Mouse (Mus musculus) layer of hippocampus, postnatal 10 days (tissue): ENCODE results near the gene Grik3. TPM values are rescaled to one million over a fixed set of nuclear protein-coding genes. Genes with fewer than 3 reads are reported as not detected.
A peak's percentile ranks its signal among the peaks of the same experiment; 100 is the strongest.

Source experiments
- DNase-seq, 2 experiments: peaks; one replicate each; pipeline ENCODE4 v3.0.0; 2021; ENCODE audit warnings: low spot score in 2 of 2
- microRNA-seq, 2 experiments: library from miRNA; unstranded; fragments of <30 nt; microRNA quantifications; one replicate each; pipeline ENCODE4 v1.2.0; 2021
- total RNA-seq, 2 experiments: library from RNA; stranded (reverse); gene quantifications; 2 replicates each; pipeline ENCODE4 v1.2.3; 2021

Grik3 gene
- total RNA-seq, 2 experiments from 2014 or later: 32.8 to 34.5 TPM

DNA sequence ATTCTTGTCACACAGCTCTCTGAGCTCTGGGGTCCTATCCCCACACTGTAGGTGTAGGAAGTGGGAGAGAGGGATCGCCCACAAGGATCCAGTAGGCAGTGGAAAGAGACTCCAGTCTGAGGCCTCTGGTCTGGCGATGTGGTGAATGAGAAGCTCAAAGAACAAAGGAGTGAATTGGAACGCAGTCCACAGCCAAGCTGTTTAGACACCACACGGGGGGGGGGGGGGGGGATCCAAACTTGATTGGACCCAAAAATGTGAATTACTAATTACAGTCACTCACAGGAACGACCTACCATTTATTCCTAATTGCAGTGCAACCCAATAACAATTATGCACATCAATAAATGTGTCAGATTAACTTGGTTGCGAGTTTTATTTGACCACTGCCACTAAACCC lies 227.4 kb downstream of the Grik3 start:
- DNase-seq: no peak

DNA sequence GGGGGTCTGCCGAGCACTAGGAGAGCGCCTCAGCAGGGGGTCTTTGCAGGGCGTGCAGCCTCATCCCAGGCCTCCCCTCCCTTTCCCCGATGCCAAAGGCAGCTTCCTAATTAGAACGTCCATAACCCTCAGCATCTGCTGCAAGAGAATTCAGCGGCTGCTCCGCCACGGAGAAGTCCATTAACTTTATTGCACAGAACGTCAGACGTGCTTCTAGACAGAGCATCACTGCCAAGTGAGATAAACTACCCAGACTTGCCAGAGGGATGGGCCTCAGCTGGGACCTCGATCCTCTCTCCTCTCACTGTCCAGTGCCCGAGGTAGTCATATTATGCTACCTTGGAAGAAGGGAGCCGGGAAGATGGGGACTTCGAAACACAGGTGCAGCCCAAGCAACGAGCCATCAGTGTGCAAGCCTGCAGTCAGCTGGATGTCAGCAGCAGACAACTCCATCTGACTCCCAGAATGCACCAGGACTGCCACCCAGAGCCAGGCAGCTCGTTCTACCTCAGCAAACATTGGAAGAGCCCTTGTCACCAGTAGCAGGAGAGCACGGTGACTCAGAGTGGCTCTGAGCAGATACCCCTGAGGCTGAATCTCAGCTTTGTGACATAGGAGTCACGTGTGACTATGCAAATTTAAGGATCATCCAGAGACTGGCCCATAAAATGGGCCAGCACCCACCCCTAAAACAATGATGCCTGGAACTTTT lies 228.1 kb downstream of the Grik3 start:
- DNase-seq: no peak

DNA sequence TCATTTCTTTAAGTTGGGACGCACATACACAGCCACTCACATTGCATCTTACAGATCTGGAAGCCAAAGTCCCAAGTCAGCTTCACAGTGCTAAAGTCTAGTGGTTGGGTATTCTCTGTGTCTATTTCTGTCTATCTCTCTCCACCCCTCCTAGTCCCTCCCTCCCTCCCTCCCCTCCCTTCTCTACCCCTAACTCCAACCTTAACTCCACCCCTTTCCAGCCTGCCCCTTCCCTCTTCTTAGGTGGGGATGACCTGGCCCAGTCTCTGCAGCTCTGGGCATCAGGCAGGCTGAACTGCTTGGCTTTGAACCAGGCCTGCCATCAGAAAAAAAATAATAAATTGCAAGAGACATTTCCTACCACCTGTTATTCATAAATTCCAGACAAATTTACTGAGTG lies 235.7 kb downstream of the Grik3 start:
- DNase-seq: no peak

DNA sequence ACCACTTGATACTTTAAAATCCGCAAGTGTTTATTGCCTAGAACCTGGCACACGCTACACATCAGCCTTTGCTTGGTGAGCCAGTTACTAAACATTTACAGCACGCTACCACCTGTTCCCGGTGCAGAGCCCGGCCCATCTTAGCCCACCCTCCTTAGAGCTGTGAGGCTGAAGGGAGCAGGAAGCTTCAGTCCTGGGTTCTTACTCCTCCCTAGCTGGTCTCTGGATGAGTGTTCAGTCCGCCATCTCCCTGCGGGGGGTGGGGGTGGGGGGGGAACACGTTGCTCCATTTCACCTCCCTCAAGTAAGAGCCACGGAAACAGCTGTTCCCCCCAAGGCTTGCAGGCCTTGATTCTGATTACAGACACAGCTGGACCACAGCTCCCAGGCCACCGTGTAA lies 236.5 kb downstream of the Grik3 start:
- DNase-seq: no peak

DNA sequence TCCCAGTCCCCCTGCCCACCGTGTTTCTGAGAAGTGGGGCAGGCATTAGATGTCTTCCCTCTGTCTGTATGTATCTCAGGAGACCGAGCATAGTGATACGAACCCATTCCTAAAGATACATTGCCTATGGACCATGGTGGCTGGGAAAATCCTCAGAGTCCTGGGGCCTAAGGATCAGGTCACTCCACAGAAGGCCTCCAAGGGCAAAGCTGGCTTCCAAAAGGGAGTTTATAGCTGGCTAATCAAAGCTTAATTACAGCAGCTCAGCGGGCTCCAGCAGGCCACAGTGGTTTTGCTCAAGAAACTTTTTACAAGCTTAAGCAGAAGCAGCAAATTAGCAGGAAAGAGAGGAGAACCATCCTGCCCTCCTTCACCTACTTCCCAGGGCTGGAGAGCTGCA lies 237.1 kb downstream of the Grik3 start:
- DNase-seq: no peak

DNA sequence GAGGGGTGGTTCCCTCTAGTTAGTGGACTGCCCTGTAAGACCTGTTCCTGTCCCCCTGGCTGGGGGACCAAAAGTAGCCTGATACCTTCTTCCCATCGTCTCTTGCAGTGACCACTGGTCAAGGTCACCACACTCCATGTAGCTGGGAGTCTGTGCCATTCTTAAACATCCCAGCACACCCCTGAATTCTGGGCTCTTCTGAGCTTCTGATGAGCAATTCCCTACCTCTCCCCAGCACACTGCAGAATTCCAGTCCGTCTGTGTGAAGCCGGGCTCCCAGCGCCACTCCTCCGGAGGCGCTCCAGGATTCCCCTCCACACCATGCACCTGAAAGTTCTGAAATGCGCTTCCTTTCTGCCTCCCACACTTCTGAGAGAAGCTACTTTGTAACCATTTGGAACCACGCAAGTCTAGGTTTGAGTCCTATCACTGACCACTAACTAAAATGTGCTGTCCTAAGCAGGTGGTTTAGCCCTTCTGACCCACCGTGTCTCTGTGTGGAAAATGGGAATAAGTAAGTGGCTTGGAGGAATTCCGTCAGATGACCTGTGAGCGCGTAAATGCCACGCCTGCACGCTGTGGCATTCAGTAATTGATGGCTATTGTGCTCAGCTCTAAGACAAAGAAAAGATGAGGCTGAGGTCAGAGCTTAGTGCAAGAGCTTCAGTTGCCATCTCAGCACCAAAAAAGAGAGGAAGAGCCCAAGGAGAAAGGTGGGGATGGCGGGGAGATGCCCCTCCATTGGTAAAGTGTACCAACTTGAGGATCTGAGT lies 237.8 kb downstream of the Grik3 start:
- DNase-seq: no peak

DNA sequence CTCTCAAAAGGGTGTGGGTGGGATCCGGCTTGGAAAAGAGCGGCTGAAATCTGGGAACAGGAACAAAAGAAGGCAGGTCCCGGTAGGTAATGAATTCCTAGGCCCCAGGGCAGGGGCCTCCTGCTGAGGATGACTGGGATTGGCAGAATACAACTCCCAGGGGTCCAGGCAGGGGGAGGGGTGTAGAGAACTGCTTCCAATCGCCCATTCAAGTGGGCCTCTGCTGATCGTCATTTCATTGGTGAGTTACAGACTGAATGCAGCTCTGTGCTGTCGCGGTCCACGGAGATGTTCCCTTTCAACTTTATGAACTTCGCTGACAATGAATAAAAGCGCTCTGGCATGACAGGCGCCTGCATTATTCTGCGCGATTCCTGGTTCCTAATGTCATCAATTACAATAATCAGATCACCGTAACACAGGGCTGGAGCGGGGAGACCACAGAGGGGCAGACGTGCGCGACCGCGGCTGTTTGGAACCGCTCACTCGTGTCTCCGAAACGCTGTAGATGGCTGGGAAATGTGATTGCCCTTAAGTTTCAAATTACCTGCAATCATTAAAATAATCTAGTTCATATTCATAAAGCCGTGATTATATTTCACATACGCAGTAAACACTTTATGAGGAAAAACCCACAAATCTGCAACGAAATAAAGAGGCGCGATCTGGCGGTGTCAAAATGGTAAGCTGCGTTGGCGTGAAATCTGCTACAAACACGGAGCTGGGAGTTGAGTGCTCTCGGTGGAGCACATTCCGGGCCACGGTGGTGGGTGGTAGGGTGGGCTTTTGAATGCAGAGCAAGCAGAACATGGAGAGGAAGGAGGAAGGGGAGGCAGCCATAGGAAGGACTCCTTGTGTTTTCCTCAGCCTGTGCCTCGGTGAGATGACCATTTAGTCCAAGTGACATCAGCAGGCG lies 239.1 kb downstream of the Grik3 start:
- no peak for DNase-seq

DNA sequence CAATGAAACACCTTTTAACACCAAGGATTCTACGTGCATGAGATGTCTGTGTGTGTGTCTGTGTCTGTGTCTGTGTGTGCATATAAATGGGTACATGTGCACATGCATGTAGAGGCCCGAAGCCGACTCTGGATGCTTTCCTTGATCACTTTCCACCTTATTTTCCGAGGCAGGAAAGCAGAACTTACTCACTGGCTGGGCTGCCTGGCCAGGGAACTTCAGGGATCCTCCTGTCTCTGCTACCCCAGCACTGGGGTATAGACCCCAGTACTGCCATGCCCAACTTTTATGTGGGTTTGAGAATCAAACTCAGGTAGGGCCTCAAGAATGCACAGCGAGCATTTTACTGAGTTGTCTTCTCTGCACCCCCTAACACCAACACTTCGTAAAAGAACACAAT lies 240.3 kb downstream of the Grik3 start:
- DNase-seq: no peak

DNA sequence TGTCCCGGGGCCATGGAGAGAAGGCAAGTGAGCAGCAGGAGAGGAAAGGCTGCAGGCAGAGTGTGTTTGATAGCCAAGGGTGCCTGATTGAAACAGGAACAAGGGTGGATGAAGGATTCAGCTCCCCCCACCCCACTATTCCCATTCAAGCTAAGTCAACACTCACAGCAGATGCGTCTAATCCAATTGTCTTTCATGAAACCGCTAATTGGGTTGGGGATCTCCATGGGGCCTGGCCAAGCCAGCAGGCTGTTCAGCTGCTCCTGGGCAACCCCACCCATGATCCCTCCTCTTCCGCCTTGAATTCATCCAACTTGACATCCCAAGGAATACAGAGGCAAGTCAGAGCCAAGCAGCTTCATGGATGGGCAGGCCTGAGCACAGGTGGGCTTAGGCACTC lies 246.3 kb downstream of the Grik3 start:
- no peak for DNase-seq

DNA sequence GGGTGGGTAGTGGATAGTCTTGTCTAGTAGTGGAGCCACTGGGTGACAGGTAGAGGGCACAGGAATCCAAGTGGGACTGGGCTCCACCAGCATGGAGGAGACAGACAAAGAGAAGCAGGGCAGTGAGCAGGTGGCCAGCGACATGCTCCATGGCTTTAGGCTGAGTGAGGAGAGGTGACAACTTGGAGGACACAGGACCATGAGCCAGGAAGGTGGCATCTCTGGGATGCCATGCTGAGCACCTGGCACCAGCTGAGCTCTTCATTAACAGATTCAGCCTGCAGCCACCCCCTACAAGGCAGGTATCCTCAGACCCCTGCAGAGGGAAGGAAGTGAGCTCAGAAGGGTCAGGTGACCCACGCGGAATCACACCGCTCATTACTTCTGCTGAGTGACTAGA lies 248.3 kb downstream of the Grik3 start:
- DNase-seq: no peak

DNA sequence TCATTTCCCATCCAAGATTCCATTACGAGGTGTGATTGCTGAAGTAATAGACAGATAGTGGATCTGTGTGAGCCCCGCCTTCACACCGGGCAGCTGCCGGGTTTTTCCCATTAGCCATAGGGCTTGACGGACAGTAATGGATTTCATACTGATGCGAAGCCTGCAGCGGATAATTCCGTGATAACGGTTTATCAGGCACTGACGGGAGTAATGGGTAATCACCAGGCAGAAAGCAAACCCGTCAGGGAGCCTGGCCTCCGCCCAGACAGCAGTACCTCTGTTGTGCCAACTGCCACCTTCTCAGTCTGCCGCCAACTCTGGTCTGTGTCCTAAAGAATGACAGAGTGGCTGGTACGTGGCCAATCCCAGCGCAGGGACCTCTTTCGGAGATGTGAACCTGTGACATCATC lies 251.7 kb downstream of the Grik3 start:
- no peak for DNase-seq

DNA sequence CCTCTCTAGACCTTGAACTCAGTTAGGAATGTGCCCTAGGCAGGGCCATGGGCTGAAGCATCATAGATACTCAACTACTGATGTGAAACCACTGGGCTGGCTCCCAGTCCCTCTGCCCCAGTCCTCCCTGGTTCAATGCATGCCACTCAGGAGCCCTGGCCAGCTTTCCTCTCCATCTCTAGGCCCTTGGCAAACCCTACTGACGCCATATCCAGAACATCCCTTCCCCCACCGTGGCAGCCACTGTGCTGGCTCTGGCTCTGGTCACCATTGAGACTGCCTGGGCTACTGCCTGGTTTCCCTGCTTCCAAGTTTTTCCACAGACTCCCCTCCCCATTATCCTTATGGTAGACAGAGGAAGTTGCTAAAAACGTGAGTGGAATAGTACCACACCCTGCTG lies 255.4 kb downstream of the Grik3 start:
- DNase-seq: peak; percentile 26 to 48

DNA sequence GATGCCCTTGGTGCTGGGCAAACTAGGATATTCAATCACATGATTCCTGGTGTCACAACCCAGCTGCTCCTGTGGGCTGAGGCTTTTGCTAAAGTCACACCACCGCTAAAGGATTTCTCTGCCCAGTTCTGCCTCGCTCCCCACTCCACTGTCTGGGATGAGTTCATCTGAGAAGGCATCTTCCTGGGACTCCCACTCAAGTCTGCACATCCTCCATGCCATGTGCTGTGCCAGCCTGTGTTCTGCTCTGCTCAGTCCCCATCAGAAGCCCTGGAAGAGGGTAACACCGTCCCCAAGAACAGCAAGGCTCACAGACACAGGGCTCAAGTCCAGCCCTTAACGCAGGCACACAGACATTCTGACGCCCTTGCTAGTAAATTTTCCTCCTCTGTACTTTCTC lies 265.9 kb downstream of the Grik3 start:
- DNase-seq: no peak

DNA sequence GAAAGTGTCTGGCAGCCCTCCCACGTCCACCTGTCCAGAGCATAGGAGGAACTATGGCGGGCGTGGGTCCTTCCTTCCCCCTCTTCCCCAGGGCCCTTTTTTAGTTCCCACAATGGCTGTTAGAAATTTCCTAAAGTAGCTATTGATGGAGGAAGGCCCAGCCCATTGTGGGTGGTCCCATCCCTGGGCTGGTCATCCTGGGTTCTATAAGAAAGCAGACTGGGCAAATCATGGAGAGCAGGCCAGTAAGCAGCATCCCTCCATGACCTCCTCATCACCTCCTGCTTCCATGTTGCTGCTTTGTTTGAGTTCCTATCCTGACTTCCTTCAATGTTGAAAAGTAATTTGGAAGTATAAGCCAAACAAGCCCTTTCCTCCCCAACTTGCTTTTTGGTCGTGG lies 269.8 kb downstream of the Grik3 start:
- DNase-seq: no peak

DNA sequence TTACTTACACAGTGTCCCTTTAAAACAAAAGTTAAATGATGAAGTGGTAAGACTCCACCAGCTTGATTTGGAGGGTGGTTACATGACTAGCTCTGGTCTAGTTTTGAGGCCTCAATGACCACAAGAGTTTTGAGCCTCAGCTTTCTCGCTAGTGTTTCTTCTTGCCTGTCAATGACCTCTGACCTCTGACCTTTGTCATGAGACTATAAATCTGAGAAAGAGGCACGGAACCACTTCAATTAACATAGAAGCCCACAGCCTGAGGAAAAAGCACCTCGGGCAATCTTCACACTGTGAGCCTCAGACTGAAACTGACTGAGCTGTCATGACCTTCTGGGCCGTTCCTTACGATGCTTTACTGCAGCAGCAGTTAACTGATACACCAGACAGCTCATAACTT lies 272.6 kb downstream of the Grik3 start:
- DNase-seq: no peak

Small RNA genes within 50 kb of the gene (microRNA-seq; reads per million reads assigned to microRNA genes)
- gene Mir692-2: 0 reads per million in 2 experiments
